Mouse (Mus musculus): ENCODE measurements at regions not wholly inside any gene's neighbourhood (a gene's known extent, or its start where the extent isn't known, plus 50 kb on each side); places are given as distances from the start of the nearest gene placed in this dataset.

DNA sequence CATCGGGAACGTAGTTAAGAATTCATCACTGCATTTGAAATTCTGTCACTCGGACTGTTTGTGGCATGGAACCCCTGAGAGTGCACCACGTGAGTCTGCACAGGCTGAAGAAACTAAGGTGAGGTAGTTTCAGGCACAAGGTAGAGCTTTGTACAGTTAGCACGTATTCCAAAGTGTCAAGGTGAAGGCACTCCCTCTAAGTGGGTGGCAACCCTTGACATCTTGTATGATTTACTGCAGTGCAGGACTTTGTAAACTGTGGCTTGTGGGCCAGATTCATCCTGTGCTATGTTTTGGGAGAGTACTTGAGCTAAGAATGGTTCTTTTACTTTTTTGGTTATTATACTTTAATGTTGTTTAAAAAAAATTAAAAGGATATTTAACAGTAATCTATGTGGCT, 133.1 kb downstream of the Ppp4r2 start:
- TF ChIP-seq POLR2A (IDR thresholded peaks at IDR 0.05; ENCODE audit: borderline replicate concordance, insufficient read depth, low read length) (no peak), CTCF (IDR thresholded peaks at IDR 0.05; ENCODE audit: borderline replicate concordance, insufficient read depth, low read depth, low read length) (no peak)
